Mouse (Mus musculus) small intestine, adult 2 months (tissue): ENCODE data around the gene Efna3. TPM values are rescaled to one million over a fixed set of nuclear protein-coding genes. Genes with fewer than 3 reads are reported as not detected.
A peak's percentile ranks its signal among the peaks of the same experiment; 100 is the strongest.

Experiments
- H3K27ac ChIP-seq: fragments of 200-500 bp; 2 replicates; pipeline ENCODE4 v1.5.1; 2012; ENCODE audit warnings: low read depth, low read length, control low read depth, inconsistent platforms; ENCODE audit not compliant: insufficient read depth
- H3K27me3 ChIP-seq: fragments of 200-500 bp; 2 replicates; pipeline ENCODE4 v1.6.1; 2012; ENCODE audit warnings: mild to moderate bottlenecking, moderate library complexity, low read length, inconsistent platforms; ENCODE audit not compliant: control insufficient read depth, insufficient read depth
- H3K36me3 ChIP-seq: fragments of 200-500 bp; 2 replicates; pipeline ENCODE4 v1.6.1; 2012; ENCODE audit warnings: mild to moderate bottlenecking, low read length, control low read depth, inconsistent platforms; ENCODE audit not compliant: control insufficient read depth, insufficient read depth
- H3K4me1 ChIP-seq: fragments of 200-500 bp; 2 replicates; pipeline ENCODE4 v1.6.1; 2012; ENCODE audit warnings: low read length, inconsistent platforms, mixed read lengths; ENCODE audit not compliant: control insufficient read depth, insufficient read depth, insufficient read length
- H3K4me3 ChIP-seq: fragments of 200-500 bp; 2 replicates; pipeline ENCODE4 v1.5.1; 2012; ENCODE audit warnings: low read depth, mild to moderate bottlenecking, control low read depth, inconsistent platforms, low read length, moderate library complexity
- CTCF ChIP-seq: fragments of 200-500 bp; IDR thresholded peaks from 2 replicates; pipeline ENCODE4 v1.5.1; 2012; ENCODE audit warnings: low read depth, mild to moderate bottlenecking, control low read depth, inconsistent platforms, low read length, moderate library complexity, mixed read lengths; ENCODE audit not compliant: insufficient replicate concordance, insufficient read length; ENCODE audit errors: extremely low read depth
- POLR2A ChIP-seq: fragments of 200-500 bp; IDR thresholded peaks from 2 replicates; pipeline ENCODE4 v1.6.1; 2012; ENCODE audit warnings: low read depth, mild to moderate bottlenecking, control low read depth, inconsistent platforms, low read length, moderate library complexity
- WGBS: fragments of 180-500 bp; shearing (Covaris S2); methylation state at CpG from one replicate; pipeline ENCODE4 v1.1.7; 2018; 5-methylcytosine and 5-hydroxymethylcytosine counted together
- polyA plus RNA-seq: library from polyadenylated mRNA; depleted of rRNA; stranded (reverse); fragments of >200 nt; gene quantifications from 2 replicates; pipeline ENCODE4 v1.2.3, GENCODE M21; 2012

Efna3 gene
- polyA plus RNA-seq, 1 experiment: 7.0 TPM

DNA sequence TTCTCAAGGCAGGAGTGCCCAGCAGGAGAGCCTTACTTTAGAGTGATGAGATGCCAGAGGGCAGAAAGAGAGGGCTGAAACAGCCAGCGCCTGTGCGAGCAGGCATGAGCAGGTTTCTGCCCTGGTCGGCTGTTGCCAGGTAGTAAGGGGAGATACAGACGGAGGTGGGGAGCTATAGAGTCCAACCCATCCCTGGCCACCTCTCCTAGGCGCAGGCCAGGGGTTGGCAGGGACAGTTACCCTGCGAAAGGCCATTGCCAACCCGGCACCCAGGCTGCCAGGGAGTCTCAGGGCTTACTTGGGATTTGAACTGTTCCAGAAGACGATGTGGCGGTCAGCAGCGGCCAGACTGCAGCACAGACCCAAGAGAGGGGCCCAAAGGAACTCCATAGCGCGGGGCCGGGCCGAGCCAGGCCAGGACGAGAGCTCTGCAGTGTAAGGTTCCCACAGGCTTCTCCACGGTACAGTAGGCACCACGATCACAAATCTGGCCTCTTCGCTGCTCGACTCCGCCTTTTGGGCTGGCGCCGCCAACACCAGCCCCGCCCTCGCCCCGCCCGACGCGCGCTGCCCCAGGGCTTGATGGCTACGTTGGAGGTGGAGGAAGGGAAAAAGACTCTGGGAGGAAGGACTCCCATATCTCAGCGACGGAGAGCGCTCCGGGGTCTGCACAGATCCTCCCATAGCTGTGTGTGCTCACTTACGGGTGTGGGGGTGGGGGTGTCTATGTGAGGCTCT lies 43.4 kb downstream of the Efna3 start:
- Histone ChIP-seq H3K27me3 (no peaks in the 10 kb centered on the region), H3K4me3 (peak overlapping the region; percentile 85), H3K4me1 (peaks cover 17% of the 10 kb centered on the region), H3K27ac (peak overlapping the region; percentile 95), H3K36me3 (peaks cover 15% of the 10 kb centered on the region)
- TF ChIP-seq POLR2A (peak; percentile 99), CTCF (no peak)
- WGBS: 2% methylated on average over 35 of the region's 35 CpGs

DNA sequence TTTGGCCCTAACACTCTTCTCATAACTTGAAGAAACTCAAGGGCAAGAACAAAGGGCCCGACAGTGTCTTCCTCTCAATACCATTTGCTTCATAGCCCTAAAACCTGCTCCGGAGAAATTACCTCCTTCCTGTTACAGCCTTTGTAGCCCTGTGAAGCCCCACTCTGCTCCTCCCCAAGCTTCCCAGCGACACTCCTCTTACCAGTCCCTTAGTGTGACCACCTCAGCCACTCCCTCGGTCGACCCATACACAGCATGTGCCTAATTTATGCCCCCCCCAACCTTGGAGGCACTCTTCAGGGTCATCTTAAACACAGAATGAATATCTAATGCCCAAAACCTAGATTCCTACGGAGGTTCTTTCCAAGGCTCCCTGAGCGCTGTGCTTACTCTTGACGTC lies 44.1 kb downstream of the Efna3 start:
- Histone ChIP-seq H3K4me3 (peak overlapping the region; percentile 85), H3K27ac (peak overlapping the region; percentile 91), H3K4me1 (peaks cover 13% of the 10 kb centered on the region), H3K27me3 (no peaks in the 10 kb centered on the region), H3K36me3 (peaks cover 15% of the 10 kb centered on the region)
- TF ChIP-seq POLR2A (no peak), CTCF (no peak)
- WGBS: 18% methylated on average over 8 of the region's 8 CpGs

DNA sequence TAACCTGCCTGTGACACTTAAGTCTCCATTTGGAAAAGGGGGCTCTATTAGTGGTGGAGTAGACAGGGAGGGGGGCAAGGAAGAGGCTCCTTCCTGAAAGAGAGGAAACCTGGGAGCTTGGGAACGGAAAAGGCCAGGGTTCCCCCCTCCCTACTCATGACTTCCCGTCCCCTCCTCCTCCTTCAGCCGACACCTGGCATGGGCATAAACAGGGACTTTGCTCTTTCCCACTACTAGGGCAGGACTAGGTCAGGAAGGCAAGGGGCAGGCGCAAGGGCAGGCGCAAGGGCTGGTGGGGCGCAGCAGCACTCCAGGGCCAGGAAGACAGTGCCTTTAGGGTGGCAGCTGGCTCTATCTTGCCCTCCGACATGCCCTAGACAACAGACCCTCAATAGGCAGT lies 44.7 kb downstream of the Efna3 start:
- no peaks in the 10 kb centered on the region for H3K27me3 ChIP-seq
- peak overlapping the region; percentile 91 for H3K27ac ChIP-seq
- H3K4me1 ChIP-seq: peaks cover 13% of the 10 kb centered on the region
- 27% methylated on average over 7 of the region's 7 CpGs for WGBS
- peak; percentile 44; the same call in 1 of the 2 replicates for TF ChIP-seq POLR2A
- no peak for TF ChIP-seq CTCF
- peaks cover 15% of the 10 kb centered on the region for H3K36me3 ChIP-seq
- H3K4me3 ChIP-seq: peak overlapping the region; percentile 85

DNA sequence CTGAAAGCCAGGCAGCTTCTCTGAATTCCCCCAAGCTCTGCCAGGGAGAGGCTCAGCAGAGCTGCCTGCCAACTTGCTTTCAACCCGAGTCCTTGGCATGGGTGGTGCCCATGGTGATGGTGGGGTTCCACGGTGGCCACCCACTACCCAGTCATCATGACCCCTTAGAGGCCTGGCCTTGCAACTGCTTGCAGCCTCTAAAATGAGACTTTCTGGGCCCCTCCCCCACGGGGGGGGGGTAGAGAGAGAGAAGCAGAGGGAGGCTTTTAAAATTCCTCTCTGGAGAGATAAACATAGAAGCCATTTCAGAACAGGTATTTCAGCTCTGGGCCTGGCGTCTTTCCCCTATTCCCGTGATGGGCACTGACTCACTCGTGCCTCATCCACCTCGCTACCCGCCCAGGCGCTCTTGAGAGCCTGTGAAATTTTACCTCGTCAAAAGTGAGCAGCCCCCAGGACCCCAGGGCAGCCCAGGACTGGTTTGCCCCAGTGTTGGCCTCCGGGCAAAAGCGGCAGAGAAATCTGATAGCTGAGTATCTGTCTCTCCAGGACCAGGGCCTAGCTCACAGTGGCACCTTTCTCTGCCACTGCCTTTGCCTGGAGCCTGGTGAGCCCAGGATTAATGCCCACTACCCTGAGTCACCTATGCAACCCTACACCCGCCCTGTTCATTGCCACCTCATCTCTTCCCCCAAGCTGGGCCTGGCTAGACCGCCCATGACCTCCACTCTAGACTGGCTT lies 45.3 kb downstream of the Efna3 start:
- peak overlapping the region; percentile 88 for H3K27ac ChIP-seq
- H3K4me1 ChIP-seq: peaks cover 13% of the 10 kb centered on the region
- 23% methylated on average over 14 of the region's 14 CpGs for WGBS
- H3K27me3 ChIP-seq: no peaks in the 10 kb centered on the region
- H3K36me3 ChIP-seq: peaks cover 19% of the 10 kb centered on the region
- TF ChIP-seq POLR2A (no peak), CTCF (no peak)
- peak overlapping the region; percentile 85 for H3K4me3 ChIP-seq

DNA sequence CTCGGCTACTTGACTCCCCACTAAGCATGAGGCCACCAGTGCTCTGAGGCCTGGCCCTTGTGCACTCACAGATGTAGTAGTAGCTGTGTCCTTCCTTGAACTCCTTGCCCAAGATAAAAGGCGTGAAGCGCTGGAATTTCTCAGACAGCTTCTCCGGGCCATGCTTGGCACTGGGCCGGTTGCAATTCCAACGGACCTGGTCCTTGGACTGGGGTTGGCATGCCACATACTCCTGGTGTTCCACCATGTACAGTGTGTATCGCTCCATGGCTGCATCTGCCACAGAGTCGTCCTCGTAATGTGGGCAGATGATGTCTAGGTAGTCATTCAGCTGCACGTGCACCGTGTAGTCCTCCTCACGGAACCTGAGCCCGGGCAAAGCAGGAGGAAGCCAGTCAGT lies 46.7 kb downstream of the Efna3 start:
- Histone ChIP-seq H3K36me3 (peaks cover 28% of the 10 kb centered on the region), H3K4me3 (peak overlapping the region; percentile 85), H3K27me3 (no peaks in the 10 kb centered on the region), H3K4me1 (peaks cover 9% of the 10 kb centered on the region), H3K27ac (peak overlapping the region; percentile 1; the same call in 1 of the 2 replicates)
- TF ChIP-seq POLR2A (no peak), CTCF (no peak)
- 32% methylated on average over 13 of the region's 13 CpGs for WGBS

DNA sequence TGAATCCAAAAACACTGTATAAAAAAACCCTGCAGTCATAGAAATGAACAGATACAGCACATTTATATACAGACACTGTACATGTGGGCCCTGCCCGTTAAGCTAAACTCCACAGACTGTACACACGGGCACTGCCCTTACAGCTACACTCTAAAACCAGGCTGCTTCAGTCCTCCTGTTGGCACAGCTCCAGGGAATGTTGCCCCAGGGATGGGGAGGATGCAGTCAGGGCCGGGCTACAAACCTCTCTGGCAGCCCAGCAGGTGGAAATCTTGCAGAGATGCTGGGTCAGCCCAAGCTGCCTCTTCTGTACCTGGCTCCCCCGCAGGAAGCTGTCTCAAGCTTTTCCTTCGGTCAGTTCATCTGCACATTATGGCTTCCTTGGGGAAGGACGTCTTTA lies 51.0 kb downstream of the Efna3 start:
- no peak for TF ChIP-seq POLR2A
- no peak for TF ChIP-seq CTCF
- H3K4me3 ChIP-seq: no peak overlapping the region
- WGBS: 58% methylated on average over 6 of the region's 6 CpGs
- peaks cover 28% of the 10 kb centered on the region for H3K36me3 ChIP-seq
- peaks cover 20% of the 10 kb centered on the region for H3K4me1 ChIP-seq
- H3K27me3 ChIP-seq: no peaks in the 10 kb centered on the region
- no peak overlapping the region for H3K27ac ChIP-seq

DNA sequence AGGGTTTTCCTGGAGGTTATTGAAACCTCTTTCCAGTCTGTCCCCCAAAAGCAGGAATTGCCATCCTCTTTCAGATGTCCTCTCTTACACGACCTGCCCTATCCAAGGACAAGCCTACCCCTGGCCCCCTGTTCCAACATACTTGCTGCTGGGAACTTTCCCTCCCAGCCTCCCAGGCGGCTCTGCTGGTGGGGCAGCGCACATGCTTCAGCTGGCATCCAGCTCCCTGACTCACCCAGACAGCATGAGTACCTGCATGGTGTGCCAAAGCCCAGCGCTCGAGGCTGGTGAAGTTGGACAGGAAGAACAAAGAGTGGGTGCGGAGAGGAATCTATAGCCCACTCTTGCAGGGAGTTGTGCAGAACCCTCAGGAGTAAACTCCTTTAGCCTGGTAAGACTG lies 51.9 kb downstream of the Efna3 start:
- Histone ChIP-seq H3K27me3 (no peaks in the 10 kb centered on the region), H3K4me3 (no peak overlapping the region), H3K27ac (peak overlapping the region; percentile 75), H3K36me3 (peaks cover 25% of the 10 kb centered on the region), H3K4me1 (peaks cover 17% of the 10 kb centered on the region)
- 48% methylated on average over 6 of the region's 6 CpGs for WGBS
- TF ChIP-seq POLR2A (no peak), CTCF (no peak)
